Mouse (Mus musculus) lung, adult 2 months (tissue): ENCODE results near the gene Aip.

Experiments
- CTCF ChIP-seq: fragments of 200-500 bp; IDR thresholded peaks from 2 replicates; pipeline ENCODE4 v1.5.1; 2011; ENCODE audit warnings: mild to moderate bottlenecking, low read length, control low read depth; ENCODE audit not compliant: insufficient read depth
- POLR2A ChIP-seq: fragments of 200-500 bp; IDR thresholded peaks from 2 replicates; pipeline ENCODE4 v1.6.1; 2011; ENCODE audit warnings: low read depth, mild to moderate bottlenecking, control low read depth, low read length, borderline replicate concordance; ENCODE audit errors: extremely low read depth

GRCm38 (mm10) chr19:4102049-4102448 is 23.6 kb downstream of the Aip start:
- no peak for TF ChIP-seq CTCF
- no peak for TF ChIP-seq POLR2A
